In the genomic region with DNA sequence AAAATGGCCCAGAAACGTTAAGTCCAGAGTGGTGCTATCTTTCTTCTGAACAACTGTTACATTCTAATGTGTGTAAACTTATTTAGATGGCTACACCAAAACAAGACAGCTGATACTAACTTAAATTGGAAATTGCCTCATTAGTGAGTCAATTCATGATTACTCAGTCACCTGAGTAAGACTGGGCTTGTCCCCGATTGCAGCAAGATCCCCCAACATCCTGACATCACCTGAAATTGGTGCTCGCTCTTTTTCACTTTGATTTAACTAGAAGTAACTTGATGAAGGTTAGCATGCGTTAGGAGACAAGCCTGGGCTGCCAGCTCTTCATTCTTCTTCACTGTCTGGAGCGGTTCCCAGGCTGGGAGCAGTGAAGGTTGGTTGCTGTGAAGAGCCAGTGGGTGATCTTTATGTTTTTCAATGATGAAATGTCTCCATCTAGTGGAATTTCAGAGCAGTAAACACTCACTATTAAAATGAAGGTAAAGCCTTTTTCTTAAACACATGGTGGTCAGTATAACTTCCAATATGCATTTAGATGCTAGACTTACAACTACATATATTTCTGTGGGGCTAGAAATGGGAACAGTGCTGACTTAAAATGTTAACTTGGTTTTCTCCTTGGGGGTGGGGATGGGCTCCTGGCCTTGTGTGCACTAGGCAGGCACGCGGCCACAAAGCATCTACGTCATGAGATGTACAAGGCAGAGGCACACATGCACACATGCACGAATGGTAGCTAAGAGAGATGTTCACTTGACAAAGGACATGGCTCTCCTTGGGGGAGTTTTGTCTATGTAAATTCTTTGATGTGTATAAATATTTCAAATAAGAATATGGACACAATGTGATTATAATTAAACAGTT, we compare ENCODE assay signal across 8 mouse cellular contexts.
DNase-seq lines count a peak whose midpoint lies in the region; ATAC-seq lines count a peak whose summit lies in the region.

No protein-coding gene starts in this region.

- H3K27me3 ChIP-seq in heart, embryonic 11.5 days (ENCODE audit: control insufficient read depth, insufficient read depth, low read length), result no peaks in the 10 kb centered on the region
- no peaks in the 10 kb centered on the region for H3K27me3 ChIP-seq in embryonic facial prominence, embryonic 10.5 days (replicated peaks; ENCODE audit: low read depth, poor library complexity, severe bottlenecking)
- H3K27me3 ChIP-seq in stomach, embryonic 16.5 days (ENCODE audit: control insufficient read depth, insufficient read depth, low read length), result no peaks in the 10 kb centered on the region

- DNase-seq in heart, adult 8-10 months (ENCODE audit: low spot score), result peak; percentile 69
- peak; percentile 62 for DNase-seq in adrenal gland, adult 8-10 months
- DNase-seq in embryonic facial prominence, embryonic 10.5 days (ENCODE audit: low spot score), result peak; percentile 52
- DNase-seq in layer of hippocampus, postnatal 10 days (ENCODE audit: low spot score in 2 of 2), result peak; percentile 61 to 71
- DNase-seq in mesoderm, embryonic 11.5 days (ENCODE audit: low read depth, low spot score), result peak; percentile 73

- peaks cover 20% of the 10 kb centered on the region for H3K4me1 ChIP-seq in heart, embryonic 11.5 days (ENCODE audit: control insufficient read depth, insufficient read depth, low read length)
- peaks cover 66% of the 10 kb centered on the region for H3K4me1 ChIP-seq in embryonic facial prominence, embryonic 10.5 days
- H3K4me1 ChIP-seq in stomach, embryonic 16.5 days (ENCODE audit: control insufficient read depth, insufficient read depth, low read length), result peaks cover 12% of the 10 kb centered on the region

- H3K9ac ChIP-seq in heart, embryonic 11.5 days (ENCODE audit: low read depth, low read length), result no peak overlapping the region
- no peak overlapping the region for H3K9ac ChIP-seq in stomach, embryonic 16.5 days (ENCODE audit: low read length)

- no peak overlapping the region for H3K4me3 ChIP-seq in heart, embryonic 11.5 days (ENCODE audit: low read depth, low read length)
- no peak overlapping the region for H3K4me3 ChIP-seq in embryonic facial prominence, embryonic 10.5 days
- H3K4me3 ChIP-seq in stomach, embryonic 16.5 days (replicated peaks; ENCODE audit: low read length), result no peak overlapping the region

- H3K9me3 ChIP-seq in heart, embryonic 11.5 days (replicated peaks; ENCODE audit: control insufficient read depth, low read length), result no peaks in the 10 kb centered on the region
- H3K9me3 ChIP-seq in embryonic facial prominence, embryonic 10.5 days, result peaks cover 6% of the 10 kb centered on the region
- no peaks in the 10 kb centered on the region for H3K9me3 ChIP-seq in stomach, embryonic 16.5 days (replicated peaks; ENCODE audit: control insufficient read depth, low read length)

- H3K27ac ChIP-seq in heart, embryonic 11.5 days (ENCODE audit: low read depth, low read length), result no peak overlapping the region
- H3K27ac ChIP-seq in embryonic facial prominence, embryonic 10.5 days (replicated peaks), result no peak overlapping the region
- no peak overlapping the region for H3K27ac ChIP-seq in stomach, embryonic 16.5 days (ENCODE audit: low read length)

- no peak overlapping the region for H3K4me2 ChIP-seq in heart, embryonic 11.5 days
- H3K4me2 ChIP-seq in stomach, embryonic 16.5 days (ENCODE audit: low read depth, low read length), result no peak overlapping the region

- WGBS in heart, embryonic 11.5 days (ENCODE audit: insufficient replicate concordance), result 60% methylated on average over 9 of the region's 9 CpGs
- 63% methylated on average over 9 of the region's 9 CpGs for WGBS in embryonic facial prominence, embryonic 10.5 days
- WGBS in stomach, embryonic 16.5 days, result 53% methylated on average over 9 of the region's 9 CpGs

- no peak; the same call in 1 of the 2 replicates for ATAC-seq in heart, embryonic 11.5 days (replicated peaks; ENCODE audit: insufficient number of reproducible peaks, low FRiP score, low TSS enrichment)
- ATAC-seq in hematopoietic stem cell, adult 5-6 weeks (replicated peaks in 1 of 2; ENCODE audit: insufficient read depth in 1 of 2, low FRiP score in 2 of 2, low TSS enrichment in 1 of 2, low read depth in 1 of 2, poor library complexity in 2 of 2, severe bottlenecking in 2 of 2), result peak; percentile 71; a peak in 3 of 4 replicates
- ATAC-seq in stomach, embryonic 16.5 days (ENCODE audit: insufficient read depth, low FRiP score), result peak; percentile 79

- peaks cover 12% of the 10 kb centered on the region for H3K36me3 ChIP-seq in heart, embryonic 11.5 days (ENCODE audit: control insufficient read depth, insufficient read depth, low read length)
- peaks cover 27% of the 10 kb centered on the region for H3K36me3 ChIP-seq in embryonic facial prominence, embryonic 10.5 days (replicated peaks)
- no peaks in the 10 kb centered on the region for H3K36me3 ChIP-seq in stomach, embryonic 16.5 days (ENCODE audit: control insufficient read depth, insufficient read depth, low read length)
